In the genomic region with DNA sequence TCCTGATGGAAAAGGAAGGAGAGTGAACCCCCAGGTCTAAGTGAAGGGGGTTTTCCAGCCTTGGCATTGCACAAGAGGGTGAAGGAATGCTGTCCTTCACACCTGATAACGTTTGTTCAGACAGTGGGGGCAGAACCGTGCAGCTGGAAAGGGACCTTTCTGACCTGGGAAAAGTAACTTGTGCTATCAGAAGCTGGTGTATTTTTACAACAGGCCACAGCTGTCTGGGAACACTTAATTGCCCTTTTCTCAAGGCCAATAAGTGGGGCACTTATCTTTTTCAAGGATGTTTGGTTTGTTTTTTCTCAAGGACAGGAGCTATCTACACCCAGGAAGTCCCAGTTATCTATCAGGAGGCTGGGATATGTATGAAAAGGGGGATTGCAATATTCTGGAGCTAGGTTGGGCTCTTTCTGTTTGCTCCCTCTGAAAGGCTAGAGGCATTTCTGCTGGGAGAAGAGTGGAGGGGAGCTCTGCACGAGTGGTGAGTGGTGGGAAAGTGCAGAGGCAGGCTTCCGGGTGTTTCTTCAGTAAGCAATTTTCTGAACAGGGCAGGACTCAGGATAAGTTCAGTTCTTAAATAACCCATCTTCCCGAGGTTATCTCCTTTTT, we compare ENCODE assay signal across 19 mouse cellular contexts. TPM values are rescaled to one million over a fixed set of nuclear protein-coding genes. Genes with fewer than 3 reads are reported as not detected.
DNase-seq lines count a peak whose midpoint lies in the region; ATAC-seq and TF ChIP-seq lines count a peak whose summit lies in the region.
"Had no signal": no experiment of that assay in that cellular context is flagged by ENCODE, and none has a peak within 500 bp of the region (broad histone marks: within the 10 kb centered on the region; RNA-seq: fewer than 3 reads in every experiment).

No protein-coding gene starts in this region.

- in situ Hi-C loops in CH12.LX (cut with MboI; ENCODE audit: low pct_ligation_motif_present, low pct_unique_long_range_greater_than_20kb, low sequenced_read_pairs): no loop called here

- no peak overlapping the region for H3K9ac ChIP-seq in lung, embryonic 14.5 days
- H3K9ac ChIP-seq in CH12.LX (ENCODE audit: insufficient read depth, low read depth): peak overlapping the region; percentile 80; the same call in 1 of the 2 replicates
- H3K9ac ChIP-seq in liver, embryonic 13.5 days: peak overlapping the region; percentile 45
- no peak overlapping the region for H3K9ac ChIP-seq in hindbrain, embryonic 13.5 days
- H3K9ac ChIP-seq: hindbrain, embryonic 15.5 days; kidney, embryonic 15.5 days; neural tube, embryonic 15.5 days had no signal

- no peak; the same call in 1 of the 2 replicates for TF ChIP-seq POLR2A in CH12.LX (IDR thresholded peaks at IDR 0.05; ENCODE audit: low read depth, low read length)

- intact Hi-C loops in gastrocnemius, adult 2 months (cut with DNase I): loop anchor here (2.0 kb wide), 1 partner anchor 35 kb away; the partner anchor contains the start of gene Ttpal
- intact Hi-C loops in gastrocnemius, postnatal 36 days (cut with DNase I): no loop called here

- dilution Hi-C loops in CH12.LX (cut with MboI; ENCODE audit: extremely low pct_ligation_motif_present, extremely low pct_unique_long_range_greater_than_20kb, low sequenced_read_pairs): no loop called here

- H3K27me3 ChIP-seq in lung, embryonic 14.5 days (ENCODE audit: insufficient read depth, low read length): no peaks in the 10 kb centered on the region
- no peaks in the 10 kb centered on the region for H3K27me3 ChIP-seq in CH12.LX (replicated peaks)
- no peaks in the 10 kb centered on the region for H3K27me3 ChIP-seq in liver, embryonic 13.5 days
- no peaks in the 10 kb centered on the region for H3K27me3 ChIP-seq in hindbrain, embryonic 13.5 days
- H3K27me3 ChIP-seq: hindbrain, embryonic 15.5 days; kidney, embryonic 15.5 days; neural tube, embryonic 15.5 days had no signal

- H3K4me2 ChIP-seq in lung, embryonic 14.5 days: no peak overlapping the region
- peak overlapping the region; percentile 84 for H3K4me2 ChIP-seq in CH12.LX (ENCODE audit: insufficient read depth, low read depth, poor library complexity, severe bottlenecking)
- H3K4me2 ChIP-seq in liver, embryonic 13.5 days: peak overlapping the region; percentile 13; the same call in 1 of the 2 replicates
- no peak overlapping the region for H3K4me2 ChIP-seq in hindbrain, embryonic 13.5 days
- H3K4me2 ChIP-seq: hindbrain, embryonic 15.5 days; kidney, embryonic 15.5 days; neural tube, embryonic 15.5 days had no signal

- H3K79me2 ChIP-seq in CH12.LX (replicated peaks; ENCODE audit: control insufficient read depth, extremely low read depth, insufficient read depth, poor library complexity, severe bottlenecking): peaks cover 94% of the 10 kb centered on the region

- no peak for TF ChIP-seq EP300 in CH12.LX (IDR thresholded peaks at IDR 0.05; ENCODE audit: low read length)

- no peak for DNase-seq in gastrocnemius, adult 2 months
- DNase-seq in gastrocnemius, postnatal 36 days: no peak
- no peak for DNase-seq in lung, embryonic 14.5 days
- no peak for DNase-seq in lung, adult 18-20 months
- no peak for DNase-seq in CH12.LX (ENCODE audit: extremely low read depth)
- DNase-seq in liver, embryonic 13.5 days: no peak
- DNase-seq: adrenal gland, postnatal 36 days; gastrocnemius, postnatal 14 days; layer of hippocampus, adult 9-11 months; left cerebral cortex, postnatal 4 days; lung, postnatal 36 days; right cerebral cortex, postnatal 14 days had no signal

- no peak for ATAC-seq in lung, embryonic 14.5 days (ENCODE audit: insufficient read depth)
- no peak for ATAC-seq in liver, embryonic 13.5 days (ENCODE audit: low read depth)
- ATAC-seq in hindbrain, embryonic 13.5 days (ENCODE audit: low FRiP score): no peak
- no peak for ATAC-seq in monocyte, adult 5-6 weeks (replicated peaks; ENCODE audit: insufficient number of reproducible peaks, low FRiP score, low TSS enrichment, poor library complexity, severe bottlenecking)
- ATAC-seq: forebrain, embryonic 16.5 days; midbrain, embryonic 16.5 days had no signal

- 18% methylated on average over 5 of the region's 5 CpGs for WGBS in lung, embryonic 14.5 days
- 38% methylated on average over 5 of the region's 5 CpGs for WGBS in liver, embryonic 13.5 days (ENCODE audit: insufficient replicate concordance)
- WGBS in hindbrain, embryonic 13.5 days: 75% methylated on average over 5 of the region's 5 CpGs

- peaks cover 3% of the 10 kb centered on the region; the same call in 1 of the 2 replicates for H3K4me1 ChIP-seq in lung, embryonic 14.5 days (ENCODE audit: insufficient read depth)
- H3K4me1 ChIP-seq in CH12.LX (ENCODE audit: control insufficient read depth in 1 of 2, insufficient read depth in 2 of 2): peaks cover 12 to 62% of the 10 kb centered on the region in 2 experiments
- H3K4me1 ChIP-seq in liver, embryonic 13.5 days (replicated peaks): peaks cover 71% of the 10 kb centered on the region
- H3K4me1 ChIP-seq in hindbrain, embryonic 13.5 days (replicated peaks): peaks cover 28% of the 10 kb centered on the region

- H3K36me3 ChIP-seq in lung, embryonic 14.5 days (ENCODE audit: insufficient read depth): peaks cover 47% of the 10 kb centered on the region
- peaks cover 64 to 80% of the 10 kb centered on the region in 2 experiments for H3K36me3 ChIP-seq in CH12.LX (replicated peaks in 1 of 2; ENCODE audit: control insufficient read depth in 1 of 2, insufficient read depth in 1 of 2, low read length in 1 of 2)
- peaks cover 92% of the 10 kb centered on the region for H3K36me3 ChIP-seq in liver, embryonic 13.5 days
- peaks cover 35% of the 10 kb centered on the region for H3K36me3 ChIP-seq in hindbrain, embryonic 13.5 days

- H3K27ac ChIP-seq in gastrocnemius, adult 2 months: peak overlapping the region; percentile 6; the same call in 1 of the 2 replicates
- H3K27ac ChIP-seq in lung, embryonic 14.5 days (ENCODE audit: low read depth): peak overlapping the region; percentile 2
- H3K27ac ChIP-seq in CH12.LX (ENCODE audit: insufficient read depth, low read depth): peak overlapping the region; percentile 41
- H3K27ac ChIP-seq in liver, embryonic 13.5 days: peak overlapping the region; percentile 31
- H3K27ac ChIP-seq in hindbrain, embryonic 13.5 days: no peak overlapping the region
- H3K27ac ChIP-seq: hindbrain, embryonic 15.5 days; kidney, embryonic 15.5 days; neural tube, embryonic 15.5 days had no signal

- TF ChIP-seq CTCF in gastrocnemius, adult 2 months (IDR thresholded peaks at IDR 0.05): no peak
- TF ChIP-seq CTCF in lung, embryonic 14.5 days (IDR thresholded peaks at IDR 0.05; ENCODE audit: low read depth): no peak
- no peak for TF ChIP-seq CTCF in CH12.LX (conservative IDR thresholded peaks at IDR 0.05 in 1 of 2, IDR thresholded peaks at IDR 0.05 in 1 of 2; ENCODE audit: low read depth in 2 of 2, low read length in 2 of 2)

- H3K9me3 ChIP-seq in lung, embryonic 14.5 days (ENCODE audit: low read depth, low read length): no peaks in the 10 kb centered on the region
- H3K9me3 ChIP-seq in CH12.LX (replicated peaks; ENCODE audit: low read length): no peaks in the 10 kb centered on the region
- H3K9me3 ChIP-seq in liver, embryonic 13.5 days (replicated peaks): no peaks in the 10 kb centered on the region
- no peaks in the 10 kb centered on the region for H3K9me3 ChIP-seq in hindbrain, embryonic 13.5 days
- H3K9me3 ChIP-seq: hindbrain, embryonic 15.5 days; kidney, embryonic 15.5 days; neural tube, embryonic 15.5 days had no signal

- no peak for TF ChIP-seq RAD21 in CH12.LX (IDR thresholded peaks at IDR 0.05; ENCODE audit: low read depth, low read length)

- H3K4me3 ChIP-seq in gastrocnemius, adult 2 months: peak overlapping the region; percentile 63
- no peak overlapping the region for H3K4me3 ChIP-seq in lung, embryonic 14.5 days (ENCODE audit: low read depth, low read length)
- peak overlapping the region in 2 of 3 experiments; percentile 15 to 50 for H3K4me3 ChIP-seq in CH12.LX (replicated peaks in 1 of 3; ENCODE audit: low read depth in 2 of 3, low read length in 2 of 3, poor library complexity in 1 of 3)
- H3K4me3 ChIP-seq in liver, embryonic 13.5 days (replicated peaks): 0 out of 2 replicates have a peak overlapping the region, but pooled peaks have one; percentile 2
- no peak overlapping the region for H3K4me3 ChIP-seq in hindbrain, embryonic 13.5 days
- H3K4me3 ChIP-seq: hindbrain, embryonic 15.5 days; kidney, embryonic 15.5 days; neural tube, embryonic 15.5 days had no signal

TF ChIP-seq in CH12.LX, 34 proteins besides CTCF, POLR2A, EP300 and RAD21 (continues in another document):
- TF ChIP-seq CHD2 (IDR thresholded peaks at IDR 0.05; ENCODE audit: low read length): no peak

RNA-seq across cellular contexts. Expression of gene Serinc3, which starts 7.2 kb away (rescaled TPM):
- 100 to 1,000 TPM; 118 to 147 TPM for total RNA-seq in gastrocnemius, adult 2 months (2021)
- total RNA-seq in gastrocnemius, postnatal 36 days (2021): 100 to 1,000 TPM; 101 to 136 TPM
- polyA plus RNA-seq in lung, embryonic 14.5 days (2014; fragmentation: Nextera tagmentation; extraction: Ambion mirVana): 56.2 and 62.5 TPM in 2 replicates
- 345 and 358 TPM in 2 replicates for total RNA-seq in CH12.LX (2012; rRNA removed)
- 411 and 467 TPM in 2 replicates for total RNA-seq in CH12.LX (2014; rRNA removed)
- 493 and 611 TPM in 2 replicates for polyA plus RNA-seq in CH12.LX (2012; ENCODE audit: insufficient read length, low read depth)
- polyA plus RNA-seq in liver, embryonic 13.5 days (2015; fragmentation: Nextera tagmentation; extraction: Ambion mirVana): 112 and 130 TPM in 2 replicates
- 37.5 and 38.7 TPM in 2 replicates for polyA plus RNA-seq in hindbrain, embryonic 13.5 days (2015; fragmentation: Nextera tagmentation; extraction: Ambion mirVana)
- 811 to 879 TPM (median 868 TPM) in 3 replicates for total RNA-seq in monocyte, adult 5-6 weeks (2017)

RNA-seq across cellular contexts. Expression of gene Pkig, which starts 20.4 kb away (rescaled TPM):
- total RNA-seq in gastrocnemius, adult 2 months (2021): 100 to 1,000 TPM in 1 of 2 experiments, 10 to 100 TPM in 1; 93.9 to 125 TPM
- total RNA-seq in gastrocnemius, postnatal 36 days (2021): 10 to 100 TPM; 80.1 to 98.9 TPM
- 143 and 145 TPM in 2 replicates for polyA plus RNA-seq in lung, embryonic 14.5 days (2014; fragmentation: Nextera tagmentation; extraction: Ambion mirVana)
- total RNA-seq in CH12.LX (2012; rRNA removed) (225 and 253 TPM in 2 replicates), CH12.LX (2014; rRNA removed) (227 and 228 TPM in 2 replicates)
- polyA plus RNA-seq in CH12.LX (2012; ENCODE audit: insufficient read length, low read depth): 364 and 473 TPM in 2 replicates
- polyA plus RNA-seq in liver, embryonic 13.5 days (2015; fragmentation: Nextera tagmentation; extraction: Ambion mirVana): 122 and 139 TPM in 2 replicates
- polyA plus RNA-seq in hindbrain, embryonic 13.5 days (2015; fragmentation: Nextera tagmentation; extraction: Ambion mirVana): 110 and 119 TPM in 2 replicates
- 35.5 to 40.2 TPM (median 39.7 TPM) in 3 replicates for total RNA-seq in monocyte, adult 5-6 weeks (2017)

RNA-seq across cellular contexts. Expression of gene Ttpal, which starts 35.6 kb away (rescaled TPM):
- total RNA-seq in gastrocnemius, adult 2 months (2021): 1 to 10 TPM; 3.4 to 5.3 TPM
- total RNA-seq in gastrocnemius, postnatal 36 days (2021): 1 to 10 TPM; 4.3 to 4.8 TPM
- 37.3 and 41.1 TPM in 2 replicates for polyA plus RNA-seq in lung, embryonic 14.5 days (2014; fragmentation: Nextera tagmentation; extraction: Ambion mirVana)
- total RNA-seq in CH12.LX (2012; rRNA removed) (25.7 and 26.2 TPM in 2 replicates), CH12.LX (2014; rRNA removed) (32.5 and 38.9 TPM in 2 replicates)
- polyA plus RNA-seq in CH12.LX (2012; ENCODE audit: insufficient read length, low read depth): 17.3 and 21.9 TPM in 2 replicates
- 13.9 and 15.9 TPM in 2 replicates for polyA plus RNA-seq in liver, embryonic 13.5 days (2015; fragmentation: Nextera tagmentation; extraction: Ambion mirVana)
- polyA plus RNA-seq in hindbrain, embryonic 13.5 days (2015; fragmentation: Nextera tagmentation; extraction: Ambion mirVana): 42.0 and 48.1 TPM in 2 replicates
- total RNA-seq in monocyte, adult 5-6 weeks (2017): 23.3 to 53.6 TPM (median 28.7 TPM) in 3 replicates

Comparison
In these comparisons a context has a peak if more than half of its experiments do, and no peak if none do; other contexts are left out.
1. H3K4me3 ChIP-seq: peak in gastrocnemius, adult 2 months (single experiment), CH12.LX (2 of 3) and liver, embryonic 13.5 days (single experiment); none in lung, embryonic 14.5 days (single experiment) and hindbrain, embryonic 13.5 days (single experiment).
2. H3K4me2 ChIP-seq: peak in CH12.LX (single experiment) and liver, embryonic 13.5 days (single experiment); none in lung, embryonic 14.5 days (single experiment) and hindbrain, embryonic 13.5 days (single experiment).
3. H3K9ac ChIP-seq: peak in CH12.LX (single experiment) and liver, embryonic 13.5 days (single experiment); none in lung, embryonic 14.5 days (single experiment) and hindbrain, embryonic 13.5 days (single experiment).